Mouse (Mus musculus): Measurements from ENCODE around the gene Zfp27. TPM values are rescaled to one million over a fixed set of nuclear protein-coding genes. Genes with fewer than 3 reads are reported as not detected.

The Zfp27 gene
- 1.5 and 1.6 TPM in 2 replicates for total RNA-seq (2023)

GRCm38 (mm10) chr7:29905966-29906681 is at the start of gene Zfp27:
Gene Zfp27 (minus strand): TSS chr7:29906572.

GRCm38 (mm10) chr7:29953513-29954401 is 47.4 kb upstream of the Zfp27 start, which contains the start of gene Zfp74:
Gene Zfp74 (minus strand): TSS chr7:29954089.

GRCm38 (mm10) chr7:29908130-29908950 is 2.0 kb upstream of the Zfp27 start, which contains the start of gene Zfp383:
Gene Zfp383 (plus strand): TSS chr7:29908223.

GRCm38 (mm10) chr7:29859532-29860517 is 46.5 kb downstream of the Zfp27 start, which contains the start of gene Zfp420:
Gene Zfp420 (plus strand): TSS chr7:29859979.

GRCm38 (mm10) chr7:29853219-29853842 is 53.0 kb downstream of the Zfp27 start, which contains the start of gene Zfp940:
Gene Zfp940 (minus strand): TSS chr7:29853669.

Other genes with a start within 250 kb of the Zfp27 start
- gene Catsperg2, start 179.5 kb downstream of the Zfp27 start, total RNA-seq (2023), result not detected in 2 replicates
- 9.6 TPM in 2 replicates for gene Zfp84, start 138.0 kb downstream of the Zfp27 start, total RNA-seq (2023)
- 0.13 TPM in 1 of 2 replicates, not detected in the other for gene Zfp30, start 122.6 kb downstream of the Zfp27 start, total RNA-seq (2023)
- gene Zfp790, start 90.5 kb downstream of the Zfp27 start, total RNA-seq (2023), result 2.6 TPM in 2 replicates
- gene Zfp940, start 52.9 kb downstream of the Zfp27 start, total RNA-seq (2023), result 0.23 and 0.35 TPM in 2 replicates
- 1.6 and 2.9 TPM in 2 replicates for gene Zfp420, start 46.6 kb downstream of the Zfp27 start, total RNA-seq (2023)
- gene Zfp383, start 1.7 kb upstream of the Zfp27 start, total RNA-seq (2023), result 0.16 and 0.20 TPM in 2 replicates
- gene Zfp74, start 47.5 kb upstream of the Zfp27 start, total RNA-seq (2023), result 1.9 and 2.3 TPM in 2 replicates
- 14.7 and 22.5 TPM in 2 replicates for gene Zfp568, start 77.4 kb upstream of the Zfp27 start, total RNA-seq (2023)
- gene Zfp14, start 144.8 kb upstream of the Zfp27 start, total RNA-seq (2023), result 0.22 and 0.25 TPM in 2 replicates
- gene Zfp82, start 166.3 kb upstream of the Zfp27 start, total RNA-seq (2023), result 0.14 TPM in 1 of 2 replicates, not detected in the other
- gene Gm26920, start 183.8 kb upstream of the Zfp27 start, total RNA-seq (2023), result not detected in 2 replicates
- 0.28 and 0.52 TPM in 2 replicates for gene Zfp566, start 184.0 kb upstream of the Zfp27 start, total RNA-seq (2023)
- 3.6 and 4.7 TPM in 2 replicates for gene Zfp260, start 188.2 kb upstream of the Zfp27 start, total RNA-seq (2023)
- 8.6 and 15.5 TPM in 2 replicates for gene Zfp382, start 215.4 kb upstream of the Zfp27 start, total RNA-seq (2023)

All from neutrophil, adult 65 days (primary cell).